In the genomic region with DNA sequence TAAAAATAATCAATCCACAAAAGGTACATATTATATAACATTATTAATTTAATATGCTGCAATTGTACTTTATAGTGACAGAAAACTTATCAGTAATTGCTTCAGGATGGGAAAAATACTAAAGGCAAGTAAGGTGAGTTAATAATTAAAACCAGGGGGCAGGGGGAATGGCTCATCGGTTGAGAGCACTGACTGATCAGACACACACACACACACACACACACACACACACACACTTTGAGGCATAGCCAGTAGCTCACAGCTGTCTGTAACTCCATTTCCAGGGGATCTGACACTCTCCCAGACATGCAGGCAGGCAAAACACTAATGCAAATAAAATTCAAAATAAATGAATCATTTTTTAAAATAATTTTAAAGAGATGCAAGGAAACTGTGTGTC, we compare ENCODE assay signal across 22 mouse cellular contexts. TPM values are rescaled to one million over a fixed set of nuclear protein-coding genes. Genes with fewer than 3 reads are reported as not detected.
"Had no signal": no experiment of that assay in that cellular context is flagged by ENCODE, and none has a peak within 500 bp of the region (broad histone marks: within the 10 kb centered on the region; RNA-seq: fewer than 3 reads in every experiment).

No protein-coding gene starts in this region.

- H3K27me3 ChIP-seq: liver, embryonic 15.5 days; midbrain, embryonic 15.5 days; neural tube, embryonic 13.5 days had no signal

- H3K27ac ChIP-seq: hindbrain, postnatal 0 days; kidney, postnatal 0 days; layer of hippocampus, adult 2 months; limb, embryonic 13.5 days; liver, embryonic 15.5 days; macrophage; midbrain, embryonic 15.5 days; neural tube, embryonic 13.5 days had no signal

- DNase-seq: lung, embryonic 14.5 days; lung, postnatal 14 days; spleen, adult 18-20 months; thymus, adult 18-20 months; thymus, postnatal 25 days had no signal

- ATAC-seq: hindbrain, postnatal 0 days; midbrain, embryonic 15.5 days had no signal

- H3K9me3 ChIP-seq: liver, embryonic 15.5 days; megakaryocyte, embryonic 14.5 days; midbrain, embryonic 15.5 days; neural tube, embryonic 13.5 days had no signal

- H3K9ac ChIP-seq: limb, embryonic 13.5 days; liver, embryonic 15.5 days; lung, embryonic 14.5 days; midbrain, embryonic 15.5 days; neural tube, embryonic 13.5 days had no signal

- H3K4me3 ChIP-seq: layer of hippocampus, adult 2 months; limb, embryonic 13.5 days; liver, embryonic 15.5 days; megakaryocyte, embryonic 14.5 days; midbrain, embryonic 15.5 days; neural tube, embryonic 13.5 days had no signal

- H3K36me3 ChIP-seq: limb, embryonic 13.5 days; liver, embryonic 15.5 days; midbrain, embryonic 15.5 days; neural tube, embryonic 13.5 days had no signal

- H3K4me2 ChIP-seq: limb, embryonic 13.5 days; liver, embryonic 11.5 days; liver, embryonic 15.5 days; lung, embryonic 14.5 days; midbrain, embryonic 11.5 days; midbrain, embryonic 15.5 days; neural tube, embryonic 13.5 days had no signal

- H3K4me1 ChIP-seq: limb, embryonic 13.5 days; liver, embryonic 15.5 days; megakaryocyte, embryonic 14.5 days; midbrain, embryonic 15.5 days; neural tube, embryonic 13.5 days had no signal

RNA-seq across cellular contexts. Expression of gene Olfr283, which starts 16.4 kb away (rescaled TPM):
- total RNA-seq: hindbrain, postnatal 0 days; layer of hippocampus, adult 2 months; layer of hippocampus, postnatal 10 days; left cerebral cortex, postnatal 36 days; monocyte, adult 5-6 weeks had no signal
- polyA plus RNA-seq: hindbrain, postnatal 0 days; intestine, embryonic 14.5 days; kidney, postnatal 0 days; limb, embryonic 13.5 days; liver, embryonic 11.5 days; liver, embryonic 15.5 days; lung, embryonic 14.5 days; macrophage; midbrain, embryonic 11.5 days; midbrain, embryonic 15.5 days; neural tube, embryonic 13.5 days; stomach, embryonic 14.5 days; urinary bladder, adult 2 months had no signal

RNA-seq across cellular contexts. Expression of gene Olfr282, which starts 33.9 kb away (rescaled TPM):
- total RNA-seq: hindbrain, postnatal 0 days; layer of hippocampus, adult 2 months; layer of hippocampus, postnatal 10 days; left cerebral cortex, postnatal 36 days; monocyte, adult 5-6 weeks had no signal
- polyA plus RNA-seq: hindbrain, postnatal 0 days; intestine, embryonic 14.5 days; kidney, postnatal 0 days; limb, embryonic 13.5 days; liver, embryonic 11.5 days; liver, embryonic 15.5 days; lung, embryonic 14.5 days; macrophage; midbrain, embryonic 11.5 days; midbrain, embryonic 15.5 days; neural tube, embryonic 13.5 days; stomach, embryonic 14.5 days; urinary bladder, adult 2 months had no signal

RNA-seq across cellular contexts. Expression of gene Olfr281, which starts 55.3 kb away (rescaled TPM):
- total RNA-seq: hindbrain, postnatal 0 days; layer of hippocampus, adult 2 months; layer of hippocampus, postnatal 10 days; left cerebral cortex, postnatal 36 days; monocyte, adult 5-6 weeks had no signal
- polyA plus RNA-seq: hindbrain, postnatal 0 days; intestine, embryonic 14.5 days; kidney, postnatal 0 days; limb, embryonic 13.5 days; liver, embryonic 11.5 days; liver, embryonic 15.5 days; lung, embryonic 14.5 days; macrophage; midbrain, embryonic 11.5 days; midbrain, embryonic 15.5 days; neural tube, embryonic 13.5 days; stomach, embryonic 14.5 days; urinary bladder, adult 2 months had no signal

RNA-seq across cellular contexts. Expression of gene Olfr284, which starts 56.3 kb away (rescaled TPM):
- total RNA-seq: hindbrain, postnatal 0 days; layer of hippocampus, adult 2 months; layer of hippocampus, postnatal 10 days; left cerebral cortex, postnatal 36 days; monocyte, adult 5-6 weeks had no signal
- polyA plus RNA-seq: hindbrain, postnatal 0 days; intestine, embryonic 14.5 days; kidney, postnatal 0 days; limb, embryonic 13.5 days; liver, embryonic 11.5 days; liver, embryonic 15.5 days; lung, embryonic 14.5 days; macrophage; midbrain, embryonic 11.5 days; midbrain, embryonic 15.5 days; neural tube, embryonic 13.5 days; stomach, embryonic 14.5 days; urinary bladder, adult 2 months had no signal
